In genomic region chr8:71534263-71534810, GRCm38 (mm10) we compare ENCODE assay signal across 2 mouse cellular contexts.
TF ChIP-seq lines count a peak whose summit lies in the region.

No protein-coding gene starts in this region.

TF ChIP-seq in CH12.LX, 34 proteins besides CTCF, POLR2A, EP300 and RAD21:
- TF ChIP-seq CHD2 (IDR thresholded peaks at IDR 0.05; ENCODE audit: low read length) (0 out of 2 replicates have a peak, but pooled peaks have one; percentile 29), SIN3A (IDR thresholded peaks at IDR 0.05; ENCODE audit: low read length) (no peak)

TF ChIP-seq in MEL, 35 proteins besides CTCF, POLR2A, EP300 and RAD21:
- TF ChIP-seq CHD2 (IDR thresholded peaks at IDR 0.05; ENCODE audit: low read length) (no peak), USF1 (IDR thresholded peaks at IDR 0.05; ENCODE audit: low read depth, low read length) (no peak), ELF1 (IDR thresholded peaks at IDR 0.05; ENCODE audit: low read depth, low read length) (no peak), USF2 (IDR thresholded peaks at IDR 0.05; ENCODE audit: borderline replicate concordance in 1 of 2, insufficient read depth in 1 of 2, low read depth in 1 of 2, low read length in 2 of 2) (no peak), RCOR1 (IDR thresholded peaks at IDR 0.05; ENCODE audit: low read depth, low read length) (no peak), JUND (IDR thresholded peaks at IDR 0.05; ENCODE audit: low read depth, low read length) (no peak), BHLHE40 (IDR thresholded peaks at IDR 0.05; ENCODE audit: borderline replicate concordance, low read depth, low read length) (no peak), E2F4 (IDR thresholded peaks at IDR 0.05; ENCODE audit: borderline replicate concordance, low read depth, low read length) (no peak), KAT2A (conservative IDR thresholded peaks at IDR 0.05; ENCODE audit: low read depth, low read length) (no peak), MYB (IDR thresholded peaks at IDR 0.05; ENCODE audit: low read depth, low read length) (no peak), ZNF384 (IDR thresholded peaks at IDR 0.05; ENCODE audit: low read depth, low read length) (no peak), HCFC1 (IDR thresholded peaks at IDR 0.05; ENCODE audit: low read depth, low read length) (no peak)
TF ChIP-seq in MEL: peak in this region for 0.
